Mouse (Mus musculus) stomach, postnatal 0 days (tissue): ENCODE results near the gene Hist1h2bh. TPM values are rescaled to one million over a fixed set of nuclear protein-coding genes. Genes with fewer than 3 reads are reported as not detected.
"Not testable (repeated sequence)": the region's sequence is repeated elsewhere in the genome, so short reads cannot be mapped to it uniquely, and the experiment has no call there.

Source experiments
- ATAC-seq: fragments of 200-750 bp; cut with Nextera tagmentation; 2 replicates; pipeline ENCODE4 v1.8.0; 2017; ENCODE audit not compliant: low FRiP score, low TSS enrichment
- DNase-seq: peaks from one replicate; pipeline ENCODE4 v3.0.0-alpha.2; 2016; ENCODE audit warnings: low spot score
- H3K27ac ChIP-seq: fragments of 300-500 bp; sonication (generic); replicated peaks from 2 replicates; pipeline ENCODE4 v1.5.1; 2014; ENCODE audit warnings: mild to moderate bottlenecking, control low read depth
- H3K27me3 ChIP-seq: fragments of 300-500 bp; sonication (generic); 2 replicates; pipeline ENCODE4 v1.6.1; 2014; ENCODE audit warnings: low read length; ENCODE audit not compliant: control insufficient read depth, insufficient read depth
- H3K36me3 ChIP-seq: fragments of 300-500 bp; sonication (generic); 2 replicates; pipeline ENCODE4 v1.6.1; 2014; ENCODE audit warnings: low read length, mixed read lengths; ENCODE audit not compliant: control insufficient read depth, insufficient read depth
- H3K4me1 ChIP-seq: fragments of 300-500 bp; sonication (generic); replicated peaks from 2 replicates; pipeline ENCODE4 v1.6.1; 2014; ENCODE audit warnings: antibody characterized with exemption; ENCODE audit not compliant: control insufficient read depth, insufficient read depth
- H3K4me2 ChIP-seq: fragments of 300-500 bp; sonication (generic); replicated peaks from 2 replicates; pipeline ENCODE4 v1.6.1; 2014; ENCODE audit warnings: low read depth, mild to moderate bottlenecking, control low read depth, moderate library complexity
- H3K4me3 ChIP-seq: fragments of 300-500 bp; sonication (generic); 2 replicates; pipeline ENCODE4 v1.5.1; 2014; ENCODE audit warnings: low read depth, low read length, control low read depth
- H3K9ac ChIP-seq: fragments of 300-500 bp; sonication (generic); 2 replicates; pipeline ENCODE4 v1.6.1; 2014; ENCODE audit warnings: mild to moderate bottlenecking, low read length, control low read depth, mixed read lengths
- H3K9me3 ChIP-seq: fragments of 300-500 bp; sonication (generic); 2 replicates; pipeline ENCODE4 v1.6.1; 2016; ENCODE audit warnings: low read length; ENCODE audit not compliant: control insufficient read depth
- CTCF ChIP-seq: IDR thresholded peaks from 2 replicates; pipeline ENCODE4 v1.5.1; 2016; ENCODE audit warnings: antibody characterized with exemption, low read depth, mild to moderate bottlenecking, moderate library complexity
- EP300 ChIP-seq: optimal IDR thresholded peaks from 2 replicates; pipeline ENCODE3; 2016; ENCODE audit warnings: antibody characterized with exemption
- WGBS: fragments of 180-500 bp; shearing (Covaris S2); extraction: QIAGEN DNeasy Blood & Tissue Kit; methylation state at CpG from one replicate; pipeline ENCODE4 v1.1.7; 2014; 5-methylcytosine and 5-hydroxymethylcytosine counted together
- polyA plus RNA-seq: library from polyadenylated mRNA; unstranded; fragments of >200 nt; fragmentation: Nextera tagmentation; extraction: Ambion mirVana; gene quantifications from 2 replicates; pipeline ENCODE4 v1.2.1, GENCODE M21; 2015

Hist1h2bh gene
- 0.30 and 0.62 TPM in 2 replicates for polyA plus RNA-seq

GRCm38 (mm10) chr13:23542999-23543607 lies at the start of gene Hist1h2bh:
Gene Hist1h2bh, minus strand, starts transcription at chr13:23543392.
- peak within 1 kb of the TSS; percentile 61 for H3K4me2 ChIP-seq
- ATAC-seq = peak; percentile 94
- peak within 1 kb of the TSS; percentile 46 for H3K4me3 ChIP-seq
- peak; percentile 68 for DNase-seq
- H3K9me3 ChIP-seq, H3K4me1 ChIP-seq, H3K36me3 ChIP-seq, H3K27me3 ChIP-seq: not testable (repeated sequence)
- under 1% methylated on average over 23 of the region's 42 CpGs for WGBS
- peak within 1 kb of the TSS; percentile 89 for H3K27ac ChIP-seq
- H3K9ac ChIP-seq = peak within 1 kb of the TSS; percentile 47

- Histone ChIP-seq H3K9ac (no peak overlapping the region), H3K4me1 (no peaks in the 10 kb centered on the region), H3K4me3 (no peak overlapping the region), H3K27ac (no peak overlapping the region; the same call in 1 of the 2 replicates), H3K9me3 (no peaks in the 10 kb centered on the region), H3K27me3 (no peaks in the 10 kb centered on the region), H3K4me2 (no peak overlapping the region), H3K36me3 (no peaks in the 10 kb centered on the region)
- 64% methylated on average over 7 of the region's 7 CpGs for WGBS
- no peak for DNase-seq
- no peak for ATAC-seq
- TF ChIP-seq EP300 (no peak), CTCF (no peak)
Observed at GRCm38 (mm10) chr13:23592614-23593013, 49.4 kb upstream of the Hist1h2bh start.

GRCm38 (mm10) chr13:23591886-23592285 lies 48.7 kb upstream of the Hist1h2bh start:
- ATAC-seq, H3K36me3 ChIP-seq, H3K4me1 ChIP-seq, H3K27me3 ChIP-seq, H3K27ac ChIP-seq, H3K4me2 ChIP-seq, H3K9me3 ChIP-seq, DNase-seq, H3K4me3 ChIP-seq, H3K9ac ChIP-seq: not testable (repeated sequence)
- WGBS = 74% methylated on average over 7 of the region's 7 CpGs

- Histone ChIP-seq H3K9ac (no peak overlapping the region), H3K9me3 (no peaks in the 10 kb centered on the region), H3K27ac (no peak overlapping the region), H3K27me3 (no peaks in the 10 kb centered on the region), H3K4me1 (no peaks in the 10 kb centered on the region), H3K4me2 (no peak overlapping the region), H3K4me3 (no peak overlapping the region), H3K36me3 (no peaks in the 10 kb centered on the region)
- TF ChIP-seq CTCF (no peak), EP300 (no peak)
- 93% methylated on average over 7 of the region's 7 CpGs for WGBS
- ATAC-seq (no peak), DNase-seq (no peak)
Observed at GRCm38 (mm10) chr13:23591206-23591605, 48.0 kb upstream of the Hist1h2bh start.

GRCm38 (mm10) chr13:23586940-23587225 lies 43.7 kb upstream of the Hist1h2bh start:
- Histone ChIP-seq H3K9ac (peak overlapping the region; percentile 62), H3K4me3 (peak overlapping the region; percentile 57), H3K27me3 (no peaks in the 10 kb centered on the region), H3K4me2 (peak overlapping the region; percentile 67), H3K9me3 (no peaks in the 10 kb centered on the region), H3K36me3 (no peaks in the 10 kb centered on the region), H3K27ac (peak overlapping the region; percentile 93), H3K4me1 (0 out of 2 replicates have a peak, but pooled peaks cover 2% of the 10 kb centered on the region)
- DNase-seq (no peak), ATAC-seq (no peak)
- WGBS = 3% methylated on average over 1 of the region's 1 CpGs
- no peak for TF ChIP-seq CTCF
- TF ChIP-seq EP300 = no peak

GRCm38 (mm10) chr13:23586099-23586939 lies 43.1 kb upstream of the Hist1h2bh start:
- Histone ChIP-seq H3K27ac (peak overlapping the region; percentile 93), H3K27me3 (no peaks in the 10 kb centered on the region), H3K4me3 (peak overlapping the region; percentile 57), H3K9me3 (no peaks in the 10 kb centered on the region), H3K9ac (peak overlapping the region; percentile 62), H3K36me3 (no peaks in the 10 kb centered on the region), H3K4me2 (peak overlapping the region; percentile 67), H3K4me1 (0 out of 2 replicates have a peak, but pooled peaks cover 2% of the 10 kb centered on the region)
- ATAC-seq (no peak), DNase-seq (no peak)
- no peak for TF ChIP-seq EP300
- no peak for TF ChIP-seq CTCF
- WGBS = under 1% methylated on average over 22 of the region's 22 CpGs

- DNase-seq (peak; percentile 63), ATAC-seq (peak; percentile 89)
- H3K27me3 ChIP-seq, H3K9me3 ChIP-seq, H3K4me1 ChIP-seq, H3K36me3 ChIP-seq: not testable (repeated sequence)
- H3K27ac ChIP-seq = peak overlapping the region; percentile 97
- H3K4me3 ChIP-seq = peak overlapping the region; percentile 57
- WGBS = under 1% methylated on average over 18 of the region's 36 CpGs
- H3K4me2 ChIP-seq = peak overlapping the region; percentile 80
- H3K9ac ChIP-seq = peak overlapping the region; percentile 76
Observed at GRCm38 (mm10) chr13:23585442-23586098, 42.4 kb upstream of the Hist1h2bh start.
